Mouse (Mus musculus): ENCODE results near the gene Ptx3. TPM values are rescaled to one million over a fixed set of nuclear protein-coding genes. Genes with fewer than 3 reads are reported as not detected.

The Ptx3 gene
- total RNA-seq (2023): not detected

GRCm38 (mm10) chr3:66219655-66220191 lies at the start of gene Ptx3:
Gene Ptx3 (plus strand): TSS chr3:66219910.

Other genes starting within 250 kb of the Ptx3 start
- not detected for gene Veph1, start 76.9 kb downstream of the Ptx3 start, total RNA-seq (2023)

All from CD4-positive naive resting alpha-beta T cell, adult 57 days (primary cell).